Mouse (Mus musculus): ENCODE measurements around the gene Cadm1.

Gene Cadm1

GRCm38 (mm10) chr9:47674766-47675713 is 145.1 kb downstream of the Cadm1 start:
- no peak for DNase-seq (ENCODE audit: low read depth)

- DNase-seq (ENCODE audit: low read depth) = no peak
Measured at GRCm38 (mm10) chr9:47686881-47687280, 156.9 kb downstream of the Cadm1 start.

GRCm38 (mm10) chr9:47687604-47688003 is 157.6 kb downstream of the Cadm1 start:
- no peak for DNase-seq (ENCODE audit: low read depth)

DNA sequence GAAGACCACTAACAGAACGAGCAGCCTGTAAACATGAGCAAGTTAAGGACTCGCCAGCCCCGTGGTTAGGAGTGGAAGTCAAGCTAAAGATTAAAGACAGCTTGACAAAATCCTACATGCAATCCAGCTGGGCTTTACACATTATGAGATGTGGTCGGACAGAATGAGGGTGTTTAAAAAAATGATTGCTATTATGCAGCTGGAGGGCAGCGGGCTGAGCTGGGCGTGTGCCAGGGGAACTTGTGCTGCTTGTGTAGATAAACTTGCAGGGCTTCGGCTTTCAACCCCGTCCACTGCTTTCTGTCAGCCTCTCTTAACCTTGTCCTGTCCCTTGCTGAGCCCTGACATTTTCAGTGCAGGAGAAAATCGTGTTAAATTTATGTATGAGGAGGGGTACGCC is 158.3 kb downstream of the Cadm1 start:
- no peak for DNase-seq (ENCODE audit: low read depth)

- no peak for DNase-seq (ENCODE audit: low read depth)
Measured at GRCm38 (mm10) chr9:47692911-47693310, 162.9 kb downstream of the Cadm1 start.

GRCm38 (mm10) chr9:47699026-47699425 is 169.1 kb downstream of the Cadm1 start:
- peak; percentile 51 for DNase-seq (ENCODE audit: low read depth)

DNA sequence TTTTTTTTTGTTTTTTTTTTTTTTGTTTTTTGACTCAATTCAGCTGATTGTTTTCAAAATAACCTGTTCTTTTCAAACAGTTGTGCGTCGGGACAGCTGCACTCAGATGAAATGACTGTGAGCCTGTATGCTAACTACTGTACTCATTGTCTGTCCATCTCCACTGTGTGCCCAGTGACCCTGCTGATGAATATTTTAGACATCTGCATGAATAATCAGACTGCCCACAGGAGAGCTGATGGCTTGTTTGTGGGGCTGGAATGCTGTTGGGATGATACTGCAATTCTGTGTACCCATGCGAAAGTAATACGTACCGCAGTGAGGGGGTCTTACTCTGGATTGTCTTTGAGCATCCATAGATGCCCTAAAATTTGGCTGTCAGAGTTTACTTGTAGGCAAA is 170.0 kb downstream of the Cadm1 start:
- no peak for DNase-seq (ENCODE audit: low read depth)

GRCm38 (mm10) chr9:47703026-47703876 is 173.3 kb downstream of the Cadm1 start:
- DNase-seq (ENCODE audit: low read depth) = no peak

GRCm38 (mm10) chr9:47706341-47706740 is 176.4 kb downstream of the Cadm1 start:
- no peak for DNase-seq (ENCODE audit: low read depth)

GRCm38 (mm10) chr9:47707326-47707725 is 177.4 kb downstream of the Cadm1 start:
- no peak for DNase-seq (ENCODE audit: low read depth)

DNA sequence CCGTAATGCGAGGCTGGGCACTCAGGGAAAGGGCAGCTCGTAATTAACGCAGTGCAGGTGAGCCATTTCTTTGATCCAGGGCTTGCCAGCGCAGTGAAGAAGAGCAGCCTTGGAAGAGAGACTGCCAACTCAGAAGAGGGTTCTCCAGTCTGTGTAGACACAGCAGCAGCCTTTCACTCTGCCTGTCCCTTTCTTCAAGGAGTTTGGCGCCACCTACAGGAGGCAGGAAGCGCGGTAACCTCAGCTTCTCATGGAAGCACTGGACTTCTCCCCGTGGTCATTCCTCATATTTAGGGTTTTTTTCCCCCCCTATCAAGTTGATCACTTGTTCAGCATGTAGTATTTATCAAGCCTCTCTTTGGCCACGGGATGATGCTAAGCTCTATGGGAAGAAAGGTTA is 178.3 kb downstream of the Cadm1 start:
- peak; percentile 51 for DNase-seq (ENCODE audit: low read depth)

DNA sequence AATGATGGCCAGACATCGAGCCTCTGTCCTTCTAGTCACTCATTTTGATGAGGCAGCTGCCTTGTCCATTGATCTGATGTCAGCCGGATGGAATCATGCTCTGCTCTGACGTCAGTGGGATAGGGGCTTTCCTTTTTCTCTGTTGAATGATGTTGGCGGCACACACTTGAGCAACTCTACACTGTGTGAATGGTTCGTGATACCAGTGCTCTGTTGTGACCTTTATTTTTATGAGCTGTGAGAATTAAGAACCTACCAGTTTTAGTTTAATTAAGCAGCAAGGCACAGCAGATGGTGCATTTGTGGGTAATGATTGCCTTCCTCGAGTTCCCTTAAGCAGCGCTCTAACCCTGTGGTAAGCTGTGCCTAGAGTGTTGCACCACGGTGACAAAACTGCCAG is 181.0 kb downstream of the Cadm1 start:
- no peak for DNase-seq (ENCODE audit: low read depth)

GRCm38 (mm10) chr9:47714541-47714940 is 184.6 kb downstream of the Cadm1 start:
- DNase-seq (ENCODE audit: low read depth) = no peak

GRCm38 (mm10) chr9:47715415-47715814 is 185.4 kb downstream of the Cadm1 start:
- no peak for DNase-seq (ENCODE audit: low read depth)

GRCm38 (mm10) chr9:47716883-47717282 is 186.9 kb downstream of the Cadm1 start:
- no peak for DNase-seq (ENCODE audit: low read depth)

- DNase-seq (ENCODE audit: low read depth) = peak; percentile 17
Measured at GRCm38 (mm10) chr9:47727611-47728010, 197.6 kb downstream of the Cadm1 start.

- no peak for DNase-seq (ENCODE audit: low read depth)
Measured at GRCm38 (mm10) chr9:47728852-47729251, 198.9 kb downstream of the Cadm1 start.

DNA sequence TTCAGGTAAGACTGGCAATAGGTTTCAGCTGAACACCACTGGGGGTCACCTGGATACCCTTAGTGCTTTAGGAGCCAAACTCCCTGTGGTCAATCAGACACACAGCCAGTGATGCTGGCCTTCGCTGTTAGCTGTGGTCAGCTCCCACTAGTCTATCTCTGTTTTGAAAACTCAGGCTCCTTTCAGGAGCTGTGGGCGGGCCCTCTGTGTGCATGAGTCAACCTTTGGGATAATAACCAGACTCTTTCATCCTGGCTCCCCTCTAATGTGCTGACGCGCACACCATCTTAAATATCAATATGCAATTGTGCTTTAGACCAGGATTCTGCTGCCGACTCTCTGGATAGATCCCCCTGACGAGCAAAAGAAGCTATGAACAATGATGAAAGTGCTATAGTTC is 200.3 kb downstream of the Cadm1 start:
- no peak for DNase-seq (ENCODE audit: low read depth)

DNA sequence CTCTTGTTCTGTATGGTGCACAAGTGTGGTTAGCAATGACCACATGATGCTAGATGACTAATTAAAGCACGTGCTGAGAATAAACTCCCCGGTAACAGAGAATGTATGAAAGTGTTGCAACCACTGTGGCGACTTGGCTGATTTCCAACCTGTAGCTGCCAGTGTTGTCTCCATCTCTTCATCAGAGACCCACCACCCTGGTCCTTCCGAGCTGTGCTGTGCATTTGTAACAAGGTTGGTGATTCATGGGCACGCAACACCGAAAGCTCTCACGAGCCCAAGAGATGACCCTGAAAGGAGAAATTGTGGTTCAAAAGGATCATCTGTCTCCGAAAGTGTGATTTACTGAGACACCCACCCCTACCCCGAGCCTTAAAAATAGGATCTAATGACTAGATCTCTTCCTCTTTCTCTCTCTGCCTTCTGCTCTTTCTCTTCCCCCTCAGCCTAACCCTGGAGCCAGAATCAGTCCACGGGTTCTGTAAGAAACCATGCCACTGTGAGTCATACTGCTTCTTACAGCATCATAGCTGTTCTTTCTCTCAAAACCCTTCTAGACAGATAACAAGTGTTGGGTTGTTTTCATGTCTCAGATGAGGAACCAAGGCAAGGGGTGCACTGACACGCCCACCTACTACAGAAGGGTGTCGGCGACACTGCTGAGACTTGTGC is 203.9 kb downstream of the Cadm1 start:
- DNase-seq (ENCODE audit: low read depth) = peak; percentile 19

- DNase-seq (ENCODE audit: low read depth) = no peak
Measured at GRCm38 (mm10) chr9:47734905-47735304, 204.9 kb downstream of the Cadm1 start.

DNA sequence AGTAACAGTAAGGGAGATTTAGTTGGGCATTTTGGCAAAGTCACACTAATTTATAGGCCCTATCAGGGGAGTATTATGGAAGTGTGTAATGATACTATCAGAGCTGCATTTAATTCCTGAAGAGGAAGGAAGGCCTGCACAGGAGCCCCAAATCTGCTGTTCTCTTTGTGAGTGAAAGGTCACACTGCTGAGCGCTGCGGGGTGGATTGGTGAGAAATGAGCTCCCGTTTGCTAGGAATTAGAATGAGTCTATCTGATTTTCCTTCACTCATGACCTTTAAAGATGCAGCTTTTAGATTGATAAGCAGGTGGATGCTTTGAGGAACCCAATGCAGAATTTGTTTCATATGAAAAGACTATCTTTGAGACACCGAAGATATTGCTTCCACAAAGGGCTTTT is 208.8 kb downstream of the Cadm1 start:
- DNase-seq (ENCODE audit: low read depth) = no peak

DNA sequence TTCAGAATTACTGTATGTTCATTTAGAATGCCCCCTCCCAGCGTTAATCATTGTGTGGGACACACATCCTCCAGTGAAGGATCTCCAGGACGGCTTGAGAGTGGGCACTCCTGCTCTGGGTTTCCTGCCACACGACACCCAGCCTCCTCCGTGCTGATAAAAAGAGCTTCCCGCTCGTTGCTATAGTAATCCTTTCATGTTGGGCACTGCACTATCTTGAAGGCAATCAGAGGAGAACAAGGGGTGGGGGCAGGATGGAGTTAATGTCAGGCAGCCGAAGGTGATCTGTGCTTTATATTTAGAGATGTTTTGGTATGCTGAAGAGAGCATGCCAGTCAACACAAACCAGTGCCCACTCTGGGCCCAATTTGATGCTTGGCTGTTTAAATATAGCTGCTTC is 209.3 kb downstream of the Cadm1 start:
- peak; percentile 43 for DNase-seq (ENCODE audit: low read depth)

Measured in naive thymus-derived CD4-positive, alpha-beta T cell, adult 2 months (primary cell).